Mouse (Mus musculus): ENCODE data around the gene Cfd.

DNA sequence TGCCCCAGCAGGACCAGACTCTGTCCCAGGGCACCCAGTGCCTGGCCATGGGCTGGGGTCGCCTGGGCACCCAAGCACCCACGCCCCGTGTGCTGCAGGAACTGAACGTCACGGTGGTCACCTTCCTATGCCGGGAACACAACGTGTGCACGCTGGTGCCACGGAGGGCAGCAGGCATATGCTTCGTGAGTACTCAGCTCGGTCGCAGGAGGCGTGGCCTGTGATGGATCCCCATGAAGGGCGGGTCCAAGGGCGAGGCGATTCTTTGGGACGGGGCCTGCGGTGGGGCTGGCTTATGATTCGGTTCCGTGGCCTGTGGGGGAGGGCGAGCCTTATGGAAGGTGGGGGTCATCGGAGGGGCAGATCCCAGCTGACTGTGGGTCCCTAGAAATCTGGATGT lies 8.7 kb upstream of the Cfd start:
- TF ChIP-seq CTCF (IDR thresholded peaks at IDR 0.05; ENCODE audit: low read depth) (no peak), EP300 (IDR thresholded peaks at IDR 0.05; ENCODE audit: low read depth) (no peak)

Data from heart, postnatal 0 days (tissue).